Mouse (Mus musculus): ENCODE measurements around the gene Fto. TPM values are rescaled to one million over a fixed set of nuclear protein-coding genes. Genes with fewer than 3 reads are reported as not detected.

The Fto gene
- polyA plus RNA-seq, 2 experiments, result 10.0 to 15.6 TPM

- Histone ChIP-seq H3K36me3 (replicated peaks; ENCODE audit: control insufficient read depth, insufficient read depth, low read depth) (no peaks in the 10 kb centered on the region), H3K27me3 (ENCODE audit: control insufficient read depth, insufficient read depth, low read length) (no peaks in the 10 kb centered on the region), H3K27ac (no peak overlapping the region), H3K4me2 (ENCODE audit: low read depth) (no peak overlapping the region), H3K4me1 (replicated peaks; ENCODE audit: control insufficient read depth in 2 of 2, insufficient read depth in 2 of 2, low read length in 1 of 2) (0 out of 4 replicates have a peak, but pooled peaks cover 0 to 2% of the 10 kb centered on the region in 2 experiments), H3K9ac (replicated peaks) (no peak overlapping the region), H3K4me3 (ENCODE audit: insufficient read depth in 1 of 2, low read depth in 2 of 2, low read length in 2 of 2) (no peak overlapping the region), H3K9me3 (ENCODE audit: control insufficient read depth, low read length) (no peaks in the 10 kb centered on the region)
- 72% methylated on average over 1 of the region's 1 CpGs for WGBS (ENCODE audit: insufficient replicate concordance)
- ATAC-seq (ENCODE audit: insufficient read depth) (no peak), DNase-seq (ENCODE audit: low read depth in 3 of 3, low spot score in 3 of 3) (no peak)
- TF ChIP-seq EP300 (IDR thresholded peaks at IDR 0.05; ENCODE audit: low read depth) (no peak), CTCF (IDR thresholded peaks at IDR 0.05; ENCODE audit: low read depth) (no peak)
Observed at GRCm38 (mm10) chr8:91283815-91284214, 29.5 kb upstream of the Fto start.

GRCm38 (mm10) chr8:91286237-91286636, 27.1 kb upstream of the Fto start:
- no peak for ATAC-seq (ENCODE audit: insufficient read depth)
- Histone ChIP-seq H3K27ac (no peak overlapping the region), H3K9ac (replicated peaks) (no peak overlapping the region), H3K4me1 (replicated peaks; ENCODE audit: control insufficient read depth in 2 of 2, insufficient read depth in 2 of 2, low read length in 1 of 2) (0 out of 4 replicates have a peak, but pooled peaks cover 0 to 2% of the 10 kb centered on the region in 2 experiments), H3K27me3 (ENCODE audit: control insufficient read depth, insufficient read depth, low read length) (no peaks in the 10 kb centered on the region), H3K4me2 (ENCODE audit: low read depth) (no peak overlapping the region), H3K4me3 (ENCODE audit: insufficient read depth in 1 of 2, low read depth in 2 of 2, low read length in 2 of 2) (no peak overlapping the region), H3K9me3 (ENCODE audit: control insufficient read depth, low read length) (no peaks in the 10 kb centered on the region), H3K36me3 (replicated peaks; ENCODE audit: control insufficient read depth, insufficient read depth, low read depth) (no peaks in the 10 kb centered on the region)
- DNase-seq (ENCODE audit: low read depth in 3 of 3, low spot score in 3 of 3), result no peak
- TF ChIP-seq EP300 (IDR thresholded peaks at IDR 0.05; ENCODE audit: low read depth), result no peak
- TF ChIP-seq CTCF (IDR thresholded peaks at IDR 0.05; ENCODE audit: low read depth), result no peak
- 52% methylated on average over 8 of the region's 8 CpGs for WGBS (ENCODE audit: insufficient replicate concordance)

- Histone ChIP-seq H3K9ac (replicated peaks) (no peak overlapping the region), H3K27me3 (ENCODE audit: control insufficient read depth, insufficient read depth, low read length) (no peaks in the 10 kb centered on the region), H3K4me3 (ENCODE audit: insufficient read depth in 1 of 2, low read depth in 2 of 2, low read length in 2 of 2) (no peak overlapping the region), H3K27ac (no peak overlapping the region), H3K4me1 (replicated peaks; ENCODE audit: control insufficient read depth in 2 of 2, insufficient read depth in 2 of 2, low read length in 1 of 2) (no peaks in the 10 kb centered on the region), H3K4me2 (ENCODE audit: low read depth) (no peak overlapping the region), H3K9me3 (ENCODE audit: control insufficient read depth, low read length) (no peaks in the 10 kb centered on the region), H3K36me3 (replicated peaks; ENCODE audit: control insufficient read depth, insufficient read depth, low read depth) (no peaks in the 10 kb centered on the region)
- 82% methylated on average over 4 of the region's 4 CpGs for WGBS (ENCODE audit: insufficient replicate concordance)
- DNase-seq (ENCODE audit: low read depth in 3 of 3, low spot score in 3 of 3) (no peak), ATAC-seq (ENCODE audit: insufficient read depth) (no peak)
- TF ChIP-seq CTCF (IDR thresholded peaks at IDR 0.05; ENCODE audit: low read depth), result no peak
- TF ChIP-seq EP300 (IDR thresholded peaks at IDR 0.05; ENCODE audit: low read depth), result no peak
Observed at GRCm38 (mm10) chr8:91290576-91290975, 22.7 kb upstream of the Fto start.

- 83% methylated on average over 5 of the region's 5 CpGs for WGBS (ENCODE audit: insufficient replicate concordance)
- DNase-seq (ENCODE audit: low read depth in 3 of 3, low spot score in 3 of 3) (no peak), ATAC-seq (ENCODE audit: insufficient read depth) (no peak)
- Histone ChIP-seq H3K9ac (replicated peaks) (no peak overlapping the region), H3K4me2 (ENCODE audit: low read depth) (no peak overlapping the region), H3K27ac (no peak overlapping the region), H3K4me1 (replicated peaks; ENCODE audit: control insufficient read depth in 2 of 2, insufficient read depth in 2 of 2, low read length in 1 of 2) (no peaks in the 10 kb centered on the region), H3K4me3 (ENCODE audit: insufficient read depth in 1 of 2, low read depth in 2 of 2, low read length in 2 of 2) (no peak overlapping the region), H3K36me3 (replicated peaks; ENCODE audit: control insufficient read depth, insufficient read depth, low read depth) (no peaks in the 10 kb centered on the region), H3K9me3 (ENCODE audit: control insufficient read depth, low read length) (no peaks in the 10 kb centered on the region), H3K27me3 (ENCODE audit: control insufficient read depth, insufficient read depth, low read length) (no peaks in the 10 kb centered on the region)
- TF ChIP-seq CTCF (IDR thresholded peaks at IDR 0.05; ENCODE audit: low read depth) (no peak), EP300 (IDR thresholded peaks at IDR 0.05; ENCODE audit: low read depth) (no peak)
Observed at GRCm38 (mm10) chr8:91295786-91296185, 17.5 kb upstream of the Fto start.

GRCm38 (mm10) chr8:91298672-91299071, 14.7 kb upstream of the Fto start:
- DNase-seq (ENCODE audit: low read depth in 3 of 3, low spot score in 3 of 3), result no peak
- Histone ChIP-seq H3K9ac (replicated peaks) (no peak overlapping the region), H3K27me3 (ENCODE audit: control insufficient read depth, insufficient read depth, low read length) (no peaks in the 10 kb centered on the region), H3K4me1 (replicated peaks; ENCODE audit: control insufficient read depth in 2 of 2, insufficient read depth in 2 of 2, low read length in 1 of 2) (no peaks in the 10 kb centered on the region), H3K27ac (no peak overlapping the region), H3K36me3 (replicated peaks; ENCODE audit: control insufficient read depth, insufficient read depth, low read depth) (no peaks in the 10 kb centered on the region), H3K4me2 (ENCODE audit: low read depth) (no peak overlapping the region), H3K9me3 (ENCODE audit: control insufficient read depth, low read length) (no peaks in the 10 kb centered on the region), H3K4me3 (ENCODE audit: insufficient read depth in 1 of 2, low read depth in 2 of 2, low read length in 2 of 2) (no peak overlapping the region)
- WGBS (ENCODE audit: insufficient replicate concordance), result 57% methylated on average over 2 of the region's 2 CpGs
- TF ChIP-seq EP300 (IDR thresholded peaks at IDR 0.05; ENCODE audit: low read depth), result no peak
- no peak for TF ChIP-seq CTCF (IDR thresholded peaks at IDR 0.05; ENCODE audit: low read depth)
- no peak for ATAC-seq (ENCODE audit: insufficient read depth)

All from liver, embryonic 14.5 days (tissue).